Mouse (Mus musculus): ENCODE results near the gene Atg2b. TPM values are rescaled to one million over a fixed set of nuclear protein-coding genes. Genes with fewer than 3 reads are reported as not detected.

The Atg2b gene
- total RNA-seq (2021): 10 to 100 TPM; 14.0 to 14.6 TPM
- long read RNA-seq, experiment 1, partial matches to known transcripts: 6 of 11 reads
- long read RNA-seq, experiment 1, other reads (novel, unspliced or antisense): 5 of 11 reads
- long read RNA-seq, experiment 2, partial matches to known transcripts: 1 of 7 reads
- long read RNA-seq, experiment 2, other reads (novel, unspliced or antisense): 6 of 7 reads

GRCm38 (mm10) chr12:105685001-105685691, at the start of gene Atg2b:
Gene Atg2b, minus strand, starts transcription at chr12:105685211.
- intact Hi-C loops (cut with DNase I; ENCODE audit: low total_unique reads): loop anchor here (10.0 kb wide), 1 partner anchor 90 kb away; no protein-coding TSS in a partner anchor
- peak; percentile 97 for DNase-seq

GRCm38 (mm10) chr12:105733370-105734159, 48.6 kb upstream of the Atg2b start:
- intact Hi-C loops (cut with DNase I; ENCODE audit: low total_unique reads): no loop called here
- no peak for DNase-seq

GRCm38 (mm10) chr12:105730851-105731460, 45.9 kb upstream of the Atg2b start:
- DNase-seq: no peak
- intact Hi-C loops (cut with DNase I; ENCODE audit: low total_unique reads): no loop called here

GRCm38 (mm10) chr12:105727964-105728363, 43.0 kb upstream of the Atg2b start:
- intact Hi-C loops (cut with DNase I; ENCODE audit: low total_unique reads): loop anchor here (10.0 kb wide), 1 partner anchor 93 kb away; no protein-coding TSS in a partner anchor
- DNase-seq: no peak

- DNase-seq: no peak
- intact Hi-C loops (cut with DNase I; ENCODE audit: low total_unique reads): loop anchor here (10.0 kb wide), 1 partner anchor 92 kb away; no protein-coding TSS in a partner anchor
Measured at GRCm38 (mm10) chr12:105727268-105727667, 42.3 kb upstream of the Atg2b start.

GRCm38 (mm10) chr12:105725736-105726135, 40.7 kb upstream of the Atg2b start:
- intact Hi-C loops (cut with DNase I; ENCODE audit: low total_unique reads): loop anchor here (10.0 kb wide), 1 partner anchor 91 kb away; no protein-coding TSS in a partner anchor
- DNase-seq: no peak

GRCm38 (mm10) chr12:105724616-105725015, 39.6 kb upstream of the Atg2b start:
- no peak for DNase-seq

GRCm38 (mm10) chr12:105722657-105723056, 37.6 kb upstream of the Atg2b start:
- intact Hi-C loops (cut with DNase I; ENCODE audit: low total_unique reads): loop anchor here (5.0 to 10.0 kb wide), 2 partner anchors 40 to 88 kb away; partner anchors contain the start of gene Gskip
- DNase-seq: no peak

More at GRCm38 (mm10) chr12:105724616-105725015, 39.6 kb upstream of the Atg2b start:
- intact Hi-C loops (cut with DNase I; ENCODE audit: low total_unique reads): loop anchor here (5.0 to 10.0 kb wide), 2 partner anchors 42 to 90 kb away; partner anchors contain the start of gene Gskip

- intact Hi-C loops (cut with DNase I; ENCODE audit: low total_unique reads): loop anchor here (5.0 to 10.0 kb wide), 2 partner anchors 39 to 87 kb away; partner anchors contain the start of gene Gskip
Measured at GRCm38 (mm10) chr12:105721452-105722132, 36.6 kb upstream of the Atg2b start.

GRCm38 (mm10) chr12:105720196-105720595, 35.2 kb upstream of the Atg2b start:
- intact Hi-C loops (cut with DNase I; ENCODE audit: low total_unique reads): loop anchor here (5.0 to 10.0 kb wide), 2 partner anchors 38 to 85 kb away; partner anchors contain the start of gene Gskip
- DNase-seq: no peak

More at GRCm38 (mm10) chr12:105721452-105722132, 36.6 kb upstream of the Atg2b start:
- no peak for DNase-seq

GRCm38 (mm10) chr12:105718616-105719015, 33.6 kb upstream of the Atg2b start:
- intact Hi-C loops (cut with DNase I; ENCODE audit: low total_unique reads): no loop called here

GRCm38 (mm10) chr12:105705799-105706487, 20.9 kb upstream of the Atg2b start, which contains the start of gene Ak7:
Gene Ak7, plus strand, starts transcription at chr12:105705976.
- DNase-seq: peak; percentile 79
- intact Hi-C loops (cut with DNase I; ENCODE audit: low total_unique reads): no loop called here

More at GRCm38 (mm10) chr12:105718616-105719015, 33.6 kb upstream of the Atg2b start:
- DNase-seq: peak; percentile 8

- DNase-seq: no peak
- intact Hi-C loops (cut with DNase I; ENCODE audit: low total_unique reads): no loop called here
Measured at GRCm38 (mm10) chr12:105700433-105700832, 15.4 kb upstream of the Atg2b start.

- intact Hi-C loops (cut with DNase I; ENCODE audit: low total_unique reads): no loop called here
Measured at GRCm38 (mm10) chr12:105697104-105697780, 12.2 kb upstream of the Atg2b start.

GRCm38 (mm10) chr12:105695848-105696247, 10.8 kb upstream of the Atg2b start:
- intact Hi-C loops (cut with DNase I; ENCODE audit: low total_unique reads): no loop called here
- no peak for DNase-seq

More at GRCm38 (mm10) chr12:105697104-105697780, 12.2 kb upstream of the Atg2b start:
- DNase-seq: no peak

GRCm38 (mm10) chr12:105694021-105694420, 9.0 kb upstream of the Atg2b start:
- intact Hi-C loops (cut with DNase I; ENCODE audit: low total_unique reads): no loop called here
- no peak for DNase-seq

- DNase-seq: no peak
- intact Hi-C loops (cut with DNase I; ENCODE audit: low total_unique reads): loop anchor here (10.0 kb wide), 1 partner anchor 85 kb away; no protein-coding TSS in a partner anchor
Measured at GRCm38 (mm10) chr12:105689435-105689834, 4.4 kb upstream of the Atg2b start.

Data from gastrocnemius, postnatal 14 days (tissue).